Mouse (Mus musculus) liver (tissue): ENCODE results near the gene Vax2.

ENCODE experiments used
- DNase-seq: peaks from one replicate; pipeline ENCODE4 v3.0.0-alpha.2; 2020; ENCODE audit warnings: mixed read lengths

Vax2 gene

DNA sequence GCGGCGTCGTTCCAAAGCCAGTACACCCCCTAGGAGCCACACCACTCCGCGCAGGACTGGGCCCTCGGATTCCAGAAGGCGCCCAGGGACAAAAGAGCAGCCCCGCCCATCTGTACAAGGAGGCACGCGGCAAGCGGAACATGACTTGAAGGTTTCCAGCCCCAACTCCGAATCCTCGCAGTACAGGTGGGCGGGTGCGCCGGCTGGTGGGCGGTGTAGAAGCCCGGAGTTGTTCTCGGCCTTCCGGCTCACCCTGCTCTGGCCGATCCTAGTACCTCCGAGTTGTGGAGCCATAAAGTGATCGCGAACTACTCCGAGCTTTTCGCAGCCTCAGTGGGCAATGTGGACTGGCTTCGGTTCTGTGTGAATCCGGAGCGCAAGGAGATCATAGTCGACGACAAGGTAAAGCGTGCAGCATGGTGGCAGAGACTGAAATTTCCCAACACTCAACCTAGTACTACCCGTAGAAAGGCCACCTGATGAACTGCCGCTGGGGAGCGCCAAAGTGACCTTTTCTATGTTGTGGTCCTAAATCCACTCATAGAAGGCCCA, 51.9 kb downstream of the Vax2 start:
- peak; percentile 24 for DNase-seq

- no peak for DNase-seq
Measured at GRCm38 (mm10) chr6:83766982-83767381, 55.9 kb downstream of the Vax2 start.

GRCm38 (mm10) chr6:83768485-83768884, 57.4 kb downstream of the Vax2 start:
- DNase-seq: no peak

DNA sequence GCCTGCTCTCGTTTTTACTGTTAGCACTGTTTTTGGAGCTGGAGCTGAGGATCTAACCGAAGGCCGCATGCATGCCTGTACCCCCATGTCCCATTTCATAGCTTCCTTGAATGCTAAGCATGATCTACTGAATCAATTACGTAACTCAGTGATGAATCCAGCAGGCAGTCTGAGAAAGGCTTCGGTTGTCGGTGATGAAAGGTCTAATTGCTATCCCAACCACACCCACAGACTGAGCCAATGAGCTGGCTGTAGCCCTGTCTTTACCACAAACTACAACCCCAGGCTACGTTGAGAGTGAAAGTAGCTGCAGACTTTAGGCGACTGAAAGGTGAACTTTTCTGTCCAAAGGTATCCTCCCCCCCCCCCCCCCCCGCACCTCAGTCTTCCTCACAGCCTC, 63.1 kb downstream of the Vax2 start:
- peak; percentile 18 for DNase-seq

GRCm38 (mm10) chr6:83774781-83775563, 63.9 kb downstream of the Vax2 start:
- DNase-seq: peak; percentile 16

DNA sequence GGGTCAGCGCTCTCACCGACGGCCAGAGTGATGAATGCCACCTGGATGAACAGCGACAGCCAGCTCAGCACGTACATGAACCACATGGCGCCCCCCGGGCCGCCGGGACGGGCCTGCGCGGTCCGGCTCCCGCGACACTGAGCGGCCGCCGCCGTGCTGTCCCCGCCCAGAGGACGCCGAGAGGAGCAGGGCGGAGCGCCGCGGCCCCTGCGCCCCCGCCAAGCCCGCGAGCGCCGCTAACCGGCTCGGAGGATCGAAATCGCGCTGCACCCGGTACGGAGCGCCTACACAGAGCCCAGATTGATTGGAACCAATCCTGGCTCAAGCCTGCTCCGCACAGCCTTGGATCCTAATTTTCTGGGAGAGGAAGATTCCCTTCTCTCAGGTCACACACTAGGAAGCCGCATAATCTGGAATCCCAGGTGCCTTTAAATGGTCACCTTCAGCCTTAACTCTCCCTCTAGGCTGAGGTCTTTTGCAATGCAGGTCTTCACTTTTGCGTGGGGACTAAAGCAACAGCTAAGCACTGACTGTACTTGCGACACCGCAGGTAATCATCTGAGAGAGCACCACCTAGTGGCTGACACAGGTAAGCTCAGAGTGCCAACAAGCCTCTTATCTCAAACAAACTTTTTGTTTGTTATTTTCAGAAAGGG, 64.7 kb downstream of the Vax2 start, which contains the start of gene Tex261:
Gene Tex261, minus strand, starts transcription at position 176 of the 656 bp plus-strand sequence.
- DNase-seq: peak; percentile 90

GRCm38 (mm10) chr6:83778306-83778705, 67.2 kb downstream of the Vax2 start:
- DNase-seq: no peak

DNA sequence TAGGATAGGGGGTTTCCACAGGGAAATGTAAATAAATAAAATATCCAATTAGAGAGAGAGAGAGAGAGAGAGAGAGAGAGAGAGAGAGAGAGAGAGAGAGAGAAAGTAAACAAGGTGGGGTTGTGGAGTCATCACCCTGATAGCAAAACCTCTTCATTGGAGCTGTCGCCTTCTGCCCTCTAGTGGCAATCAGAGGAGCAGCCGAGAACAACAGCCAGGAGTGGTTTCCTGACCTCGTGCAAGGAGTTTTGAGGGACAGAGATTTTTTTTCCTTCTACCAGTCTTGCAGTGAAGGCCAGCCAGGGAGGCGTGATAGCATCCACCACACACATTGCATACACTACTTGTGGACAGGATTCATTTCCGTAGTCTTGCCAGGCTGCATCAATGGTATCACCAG, 68.0 kb downstream of the Vax2 start:
- DNase-seq: peak; percentile 62

DNA sequence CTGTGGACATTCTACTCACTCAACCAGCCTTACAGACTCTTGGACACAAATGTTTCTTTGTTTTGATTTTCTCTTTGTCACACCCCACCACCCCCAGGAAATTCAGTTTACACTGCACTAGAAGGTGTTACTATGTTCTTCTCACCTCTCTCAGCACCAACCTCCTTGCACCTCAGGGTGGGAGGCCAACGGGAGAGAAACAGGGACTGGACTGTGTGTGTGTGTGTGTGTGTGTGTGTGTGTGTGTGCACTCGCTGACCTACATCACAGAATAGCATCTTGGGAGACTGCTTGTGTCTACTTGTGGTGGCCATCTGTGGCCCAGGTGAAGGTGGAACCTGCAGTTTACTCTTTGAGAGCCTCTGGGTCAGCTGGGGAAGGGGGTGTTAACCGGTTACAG, 75.4 kb downstream of the Vax2 start:
- no peak for DNase-seq
